Mouse (Mus musculus) liver, adult 2 months (tissue): ENCODE data around the gene Trank1. TPM values are rescaled to one million over a fixed set of nuclear protein-coding genes. Genes with fewer than 3 reads are reported as not detected.
A peak's percentile ranks its signal among the peaks of the same experiment; 100 is the strongest.

ENCODE experiments used
- DNase-seq: peaks from one replicate; pipeline ENCODE4 v3.0.0-alpha.2; 2011; ENCODE audit warnings: low read depth, low spot score; ENCODE audit errors: extremely low read depth
- H3K27ac ChIP-seq: fragments of 200-500 bp; replicated peaks from 2 replicates; pipeline ENCODE4 v1.5.1; 2012; ENCODE audit warnings: low read depth, mild to moderate bottlenecking, control low read depth, inconsistent platforms, low read length; ENCODE audit not compliant: insufficient read depth
- H3K27me3 ChIP-seq: fragments of 200-500 bp; 2 replicates; pipeline ENCODE4 v1.6.1; 2012; ENCODE audit warnings: mild to moderate bottlenecking, moderate library complexity, low read length, inconsistent platforms; ENCODE audit not compliant: control insufficient read depth, insufficient read depth
- H3K36me3 ChIP-seq: fragments of 200-500 bp; 2 replicates; pipeline ENCODE4 v1.6.1; 2012; ENCODE audit warnings: low read length, inconsistent platforms; ENCODE audit not compliant: control insufficient read depth, insufficient read depth
- H3K4me1 ChIP-seq: fragments of 200-500 bp; 2 replicates; pipeline ENCODE4 v1.6.1; 2011; ENCODE audit warnings: low read length; ENCODE audit not compliant: control insufficient read depth, insufficient read depth
- H3K4me3 ChIP-seq: fragments of 200-500 bp; 2 replicates; pipeline ENCODE4 v1.5.1; 2011; ENCODE audit warnings: low read depth, mild to moderate bottlenecking, control low read depth, low read length, moderate library complexity; ENCODE audit not compliant: insufficient read depth
- H3K79me2 ChIP-seq: fragments of 200-500 bp; 2 replicates; pipeline ENCODE4 v1.6.1; 2012; ENCODE audit warnings: inconsistent platforms, mild to moderate bottlenecking, low read length, moderate library complexity; ENCODE audit not compliant: control insufficient read depth, insufficient read depth
- H3K9ac ChIP-seq: fragments of 200-500 bp; 2 replicates; pipeline ENCODE4 v1.6.1; 2012; ENCODE audit warnings: low read depth, mild to moderate bottlenecking, control low read depth, inconsistent platforms, low read length
- CTCF ChIP-seq: fragments of 200-500 bp; IDR thresholded peaks from 2 replicates; pipeline ENCODE4 v1.5.1; 2011; ENCODE audit warnings: low read depth, low read length, control low read depth
- POLR2A ChIP-seq: fragments of 200-500 bp; IDR thresholded peaks from 2 replicates; pipeline ENCODE4 v1.6.1; 2011; ENCODE audit warnings: low read length, control low read depth; ENCODE audit not compliant: insufficient read depth; ENCODE audit errors: extremely low read depth
- WGBS: fragments of 180-500 bp; shearing (Covaris S2); methylation state at CpG from one replicate; pipeline ENCODE4 v1.1.7; 2018; 5-methylcytosine and 5-hydroxymethylcytosine counted together
- polyA plus RNA-seq: library from polyadenylated mRNA; depleted of rRNA; stranded (reverse); fragments of >200 nt; gene quantifications from 2 replicates; pipeline ENCODE4 v1.2.3, GENCODE M21; 2012
- total RNA-seq: library from RNA; depleted of rRNA; stranded (reverse); fragments of >200 nt; gene quantifications from 2 replicates; pipeline ENCODE4 v1.2.3, GENCODE M21; 2014

The Trank1 gene
- total and polyA plus RNA-seq, 2 experiments, result under 0.01 TPM; not detected in 1

DNA sequence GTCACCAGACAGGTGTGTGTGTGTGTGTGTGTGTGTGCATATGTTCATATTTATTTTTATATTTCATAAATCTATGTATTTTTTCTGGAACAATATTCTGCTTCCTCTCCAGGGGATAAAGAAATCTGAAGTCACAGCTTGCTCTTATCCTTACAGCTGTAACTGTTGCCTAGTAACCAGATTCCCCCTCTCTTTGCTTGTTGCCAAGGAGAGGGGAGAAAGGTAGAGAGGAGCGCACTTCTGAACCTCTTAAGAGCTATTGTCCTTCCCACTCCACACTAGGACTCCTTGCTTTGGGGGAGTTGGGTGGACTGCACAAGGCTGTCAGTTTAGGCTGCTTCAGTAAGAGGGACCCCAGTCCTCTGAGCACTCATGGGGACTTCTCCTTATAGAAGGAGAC, 40.1 kb downstream of the Trank1 start:
- Histone ChIP-seq H3K79me2 (no peaks in the 10 kb centered on the region), H3K4me1 (no peaks in the 10 kb centered on the region), H3K27me3 (no peaks in the 10 kb centered on the region), H3K36me3 (no peaks in the 10 kb centered on the region), H3K4me3 (no peak overlapping the region), H3K27ac (no peak overlapping the region), H3K9ac (no peak overlapping the region)
- DNase-seq, result no peak
- TF ChIP-seq CTCF, result no peak
- TF ChIP-seq POLR2A, result no peak
- 94% methylated on average over 1 of the region's 1 CpGs for WGBS

DNA sequence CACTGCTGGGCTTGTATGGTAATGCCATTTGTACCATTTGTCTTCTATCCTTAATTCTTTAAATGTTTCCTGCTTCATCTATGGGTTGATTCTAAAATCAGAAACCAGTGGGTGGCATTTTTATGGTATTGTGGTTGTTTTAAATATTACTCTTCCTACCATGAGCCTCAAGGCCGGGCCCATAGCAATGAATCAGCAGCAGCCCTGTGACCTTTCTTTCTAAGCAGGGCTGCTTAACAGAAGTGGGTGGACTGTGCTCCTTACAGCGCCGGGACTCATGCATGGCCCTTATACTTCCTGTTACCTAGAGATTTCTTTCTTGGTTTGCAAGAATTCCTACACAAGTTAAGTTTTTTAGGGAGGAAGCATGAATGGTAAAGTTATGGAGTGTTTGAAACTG, 41.1 kb downstream of the Trank1 start:
- 83% methylated on average over 3 of the region's 3 CpGs for WGBS
- no peaks in the 10 kb centered on the region for H3K79me2 ChIP-seq
- no peaks in the 10 kb centered on the region for H3K27me3 ChIP-seq
- TF ChIP-seq CTCF, result no peak
- TF ChIP-seq POLR2A, result no peak
- no peaks in the 10 kb centered on the region for H3K4me1 ChIP-seq
- H3K36me3 ChIP-seq, result no peaks in the 10 kb centered on the region
- H3K4me3 ChIP-seq, result no peak overlapping the region
- no peak for DNase-seq
- no peak overlapping the region for H3K9ac ChIP-seq
- H3K27ac ChIP-seq, result no peak overlapping the region

DNA sequence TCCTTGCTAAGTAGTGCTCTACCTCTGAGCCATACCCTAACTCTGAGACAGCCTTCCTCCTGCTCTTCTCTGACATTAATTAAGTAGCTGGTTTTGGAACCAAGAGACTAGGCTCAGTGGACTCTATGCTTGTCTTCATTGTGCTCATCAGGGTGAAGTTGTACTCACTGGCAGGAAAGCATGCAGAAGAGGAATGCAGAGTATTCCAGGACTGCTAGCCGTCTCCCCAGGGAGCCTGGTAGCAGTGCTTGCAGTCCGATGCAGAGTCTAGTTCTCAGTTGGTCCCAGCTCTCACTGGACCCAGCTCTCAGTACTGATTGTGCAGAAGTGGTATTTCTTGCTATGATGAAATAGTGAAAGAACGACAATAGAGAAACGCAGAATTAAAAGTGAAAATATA, 43.5 kb downstream of the Trank1 start:
- 78% methylated on average over 4 of the region's 4 CpGs for WGBS
- TF ChIP-seq CTCF, result no peak
- no peak for TF ChIP-seq POLR2A
- H3K79me2 ChIP-seq, result no peaks in the 10 kb centered on the region
- no peak overlapping the region for H3K9ac ChIP-seq
- H3K4me3 ChIP-seq, result no peak overlapping the region
- no peaks in the 10 kb centered on the region for H3K27me3 ChIP-seq
- H3K4me1 ChIP-seq, result no peaks in the 10 kb centered on the region
- H3K36me3 ChIP-seq, result no peaks in the 10 kb centered on the region
- no peak for DNase-seq
- no peak overlapping the region for H3K27ac ChIP-seq

DNA sequence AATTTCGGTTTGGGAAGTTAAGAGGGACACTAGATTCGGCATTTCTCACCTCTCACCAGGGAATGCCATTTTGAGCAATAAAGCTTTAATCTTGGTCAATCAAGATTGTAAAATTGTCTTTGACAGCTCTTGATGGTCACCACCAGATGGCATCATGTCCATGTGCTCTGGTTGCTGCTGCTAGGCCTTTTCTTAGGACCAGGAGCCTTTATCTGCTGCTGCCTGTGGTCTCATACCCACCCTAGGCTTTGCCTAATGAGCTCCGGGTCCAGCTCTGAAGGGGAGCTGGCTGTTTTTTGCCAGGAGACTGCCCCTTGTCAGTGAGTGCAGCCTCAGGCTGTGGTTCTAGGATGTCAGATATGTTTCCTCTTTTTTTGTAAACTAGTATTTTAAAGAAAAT, 44.8 kb downstream of the Trank1 start:
- no peak overlapping the region for H3K9ac ChIP-seq
- H3K36me3 ChIP-seq, result no peaks in the 10 kb centered on the region
- no peaks in the 10 kb centered on the region for H3K27me3 ChIP-seq
- TF ChIP-seq CTCF (peak; percentile 19; the same call in 1 of the 2 replicates), POLR2A (no peak)
- peak; percentile 22 for DNase-seq
- no peaks in the 10 kb centered on the region for H3K4me1 ChIP-seq
- no peaks in the 10 kb centered on the region for H3K79me2 ChIP-seq
- no peak overlapping the region for H3K27ac ChIP-seq
- WGBS, result 27% methylated on average over 3 of the region's 3 CpGs
- no peak overlapping the region for H3K4me3 ChIP-seq

DNA sequence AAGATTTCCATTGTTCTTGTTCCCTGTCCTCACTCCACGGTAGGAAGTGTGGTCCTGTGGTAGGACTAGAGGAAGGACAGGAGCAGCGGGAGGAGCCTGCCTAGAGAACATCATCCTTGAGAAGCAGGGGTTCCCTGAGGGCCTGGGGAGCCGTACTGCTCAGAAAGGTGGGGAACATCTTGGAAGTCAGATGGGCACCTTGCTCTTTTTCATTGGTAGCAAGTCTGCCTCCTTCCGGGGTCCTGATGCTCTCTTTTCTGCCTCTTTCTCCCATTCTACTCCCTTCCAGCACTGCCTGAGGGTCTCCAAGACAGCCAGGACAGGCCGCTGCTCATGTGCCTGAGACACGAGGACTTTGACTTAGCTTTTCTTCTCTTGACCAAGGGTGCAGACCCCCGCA, 52.1 kb downstream of the Trank1 start:
- TF ChIP-seq POLR2A (no peak), CTCF (no peak)
- 69% methylated on average over 7 of the region's 7 CpGs for WGBS
- no peaks in the 10 kb centered on the region for H3K4me1 ChIP-seq
- H3K36me3 ChIP-seq, result no peaks in the 10 kb centered on the region
- no peak overlapping the region for H3K27ac ChIP-seq
- DNase-seq, result no peak
- no peaks in the 10 kb centered on the region; the same call in 1 of the 2 replicates for H3K27me3 ChIP-seq
- no peak overlapping the region for H3K9ac ChIP-seq
- H3K79me2 ChIP-seq, result no peaks in the 10 kb centered on the region
- no peak overlapping the region for H3K4me3 ChIP-seq

DNA sequence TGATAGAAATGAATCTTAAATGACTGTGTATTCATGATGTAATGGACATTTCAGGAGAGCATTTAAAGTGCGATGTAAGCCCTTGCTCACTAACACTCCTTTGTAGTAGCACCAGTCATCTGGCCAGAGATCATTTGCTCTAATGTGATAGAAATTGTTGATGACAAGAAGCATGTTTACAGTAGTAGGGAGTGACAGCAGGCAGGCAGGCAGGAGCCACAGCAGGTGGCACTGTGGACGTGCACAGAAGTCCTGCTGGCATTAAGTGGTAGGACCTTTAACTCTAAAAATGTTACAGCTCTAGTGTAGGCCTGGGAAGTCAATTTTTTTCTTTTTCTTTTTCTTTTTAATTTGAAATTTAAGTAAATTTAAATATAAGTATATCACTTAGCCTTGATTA, 56.2 kb downstream of the Trank1 start:
- H3K27me3 ChIP-seq, result no peaks in the 10 kb centered on the region; the same call in 1 of the 2 replicates
- no peak for TF ChIP-seq CTCF

More for the DNA sequence above, 56.2 kb downstream of the Trank1 start:
- no peak overlapping the region for H3K9ac ChIP-seq
- no peaks in the 10 kb centered on the region for H3K79me2 ChIP-seq
- H3K4me3 ChIP-seq, result no peak overlapping the region
- no peak for DNase-seq
- H3K36me3 ChIP-seq, result no peaks in the 10 kb centered on the region
- H3K4me1 ChIP-seq, result no peaks in the 10 kb centered on the region
- 88% methylated on average over 2 of the region's 2 CpGs for WGBS
- no peak overlapping the region for H3K27ac ChIP-seq
